Mouse (Mus musculus) megakaryocyte, embryonic 14.5 days (primary cell): ENCODE measurements around the gene Sptbn1. TPM values are rescaled to one million over a fixed set of nuclear protein-coding genes. Genes with fewer than 3 reads are reported as not detected.
A peak's percentile ranks its signal among the peaks of the same experiment; 100 is the strongest.

Experiments
- H3K27me3 ChIP-seq: replicated peaks from 2 replicates; pipeline ENCODE3; 2012; ENCODE audit warnings: inconsistent platforms
- H3K36me3 ChIP-seq: replicated peaks from 2 replicates; pipeline ENCODE3; 2012; ENCODE audit warnings: low read length, inconsistent platforms, mixed read lengths
- H3K4me1 ChIP-seq: 2 replicates; pipeline ENCODE4 v1.6.1; 2012; ENCODE audit warnings: inconsistent platforms
- H3K4me3 ChIP-seq: replicated peaks from 2 replicates; pipeline ENCODE3; 2012; ENCODE audit warnings: moderate library complexity, mild to moderate bottlenecking, inconsistent platforms
- H3K9me3 ChIP-seq: 2 replicates; pipeline ENCODE4 v1.6.1; 2012; ENCODE audit warnings: inconsistent platforms
- FLI1 ChIP-seq: IDR thresholded peaks from 2 replicates; pipeline ENCODE4 v1.6.1; 2012; ENCODE audit warnings: low read length, inconsistent platforms, mixed read lengths
- GATA1 ChIP-seq: IDR thresholded peaks from 3 replicates; pipeline ENCODE4 v1.6.1; 2012; ENCODE audit warnings: mixed read lengths, low read length, inconsistent platforms, borderline replicate concordance
- polyA plus RNA-seq: library from polyadenylated mRNA; stranded (reverse); fragments of >175 nt; gene quantifications from 2 replicates; pipeline ENCODE4 v1.2.3, GENCODE M21; 2012; ENCODE audit warnings: low replicate concordance; ENCODE audit not compliant: insufficient read depth

The Sptbn1 gene
- polyA plus RNA-seq, 1 experiment = 10.8 TPM

DNA sequence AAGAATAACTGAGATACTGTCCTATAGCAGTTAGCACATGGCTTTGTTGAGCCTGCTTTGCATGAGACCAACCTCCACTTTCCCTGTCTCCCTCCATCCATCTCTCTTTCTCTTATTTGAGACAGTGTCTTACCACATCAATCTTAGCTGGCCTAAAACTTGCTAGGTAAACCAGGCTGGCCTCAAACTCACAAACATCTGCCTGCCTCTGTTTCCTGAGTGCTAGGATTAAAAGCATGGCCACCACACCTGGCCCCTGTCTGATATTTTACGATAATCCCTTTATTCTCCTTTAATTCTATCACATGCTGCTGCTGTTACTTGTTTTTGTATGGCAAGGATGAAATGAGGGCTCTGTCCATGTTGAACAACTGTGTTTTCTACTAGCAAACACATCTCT is 49.6 kb downstream of the Sptbn1 start:
- Histone ChIP-seq H3K27me3 (no peaks in the 10 kb centered on the region), H3K4me3 (no peak overlapping the region), H3K36me3 (no peaks in the 10 kb centered on the region), H3K4me1 (peaks cover 21% of the 10 kb centered on the region), H3K9me3 (no peaks in the 10 kb centered on the region)
- no peak for TF ChIP-seq FLI1
- no peak for TF ChIP-seq GATA1

- TF ChIP-seq FLI1 (no peak), GATA1 (no peak)
- H3K4me3 ChIP-seq = no peak overlapping the region
- peaks cover 24% of the 10 kb centered on the region for H3K4me1 ChIP-seq
- H3K27me3 ChIP-seq = no peaks in the 10 kb centered on the region
- H3K9me3 ChIP-seq = no peaks in the 10 kb centered on the region
- no peaks in the 10 kb centered on the region for H3K36me3 ChIP-seq
Observed at GRCm38 (mm10) chr11:30217496-30217895, 50.5 kb downstream of the Sptbn1 start.

DNA sequence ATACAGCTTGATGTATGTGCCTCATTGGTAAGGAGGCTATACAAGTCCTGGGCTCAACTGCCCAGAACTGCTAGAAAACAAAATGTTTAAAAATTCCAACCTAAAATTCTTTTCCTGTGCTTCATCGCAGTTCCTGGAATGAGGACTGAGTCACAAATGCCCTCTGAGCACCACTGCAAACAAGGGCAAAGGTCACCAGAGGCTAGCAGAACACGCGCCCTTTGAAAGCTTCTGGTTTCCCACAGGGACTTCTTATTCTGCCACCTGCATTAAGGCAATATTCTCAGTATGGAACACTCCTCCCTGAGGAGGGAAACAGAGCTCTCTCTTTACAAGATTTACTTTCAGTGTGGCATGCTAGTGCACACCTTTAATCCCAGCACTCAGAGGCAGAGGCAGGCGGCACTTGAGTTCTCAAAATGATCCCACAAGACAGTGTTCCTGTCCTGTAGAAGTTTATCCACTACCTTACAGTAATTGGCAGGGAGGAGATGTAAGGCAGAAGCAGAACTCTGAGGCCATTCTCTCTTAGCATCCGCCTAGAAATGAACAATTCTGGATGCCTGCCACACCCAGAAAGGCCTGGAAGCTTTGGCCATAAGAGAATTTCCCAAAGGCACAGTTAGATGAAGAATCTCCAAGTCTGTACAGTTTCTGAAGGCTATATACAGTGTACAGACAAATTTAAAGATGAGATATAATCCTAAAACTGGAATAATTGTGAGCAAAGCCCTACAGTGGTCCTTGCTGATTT is 56.1 kb downstream of the Sptbn1 start:
- Histone ChIP-seq H3K9me3 (no peaks in the 10 kb centered on the region), H3K27me3 (no peaks in the 10 kb centered on the region), H3K4me1 (peaks cover 9% of the 10 kb centered on the region), H3K4me3 (no peak overlapping the region), H3K36me3 (no peaks in the 10 kb centered on the region)
- TF ChIP-seq FLI1 = no peak
- no peak for TF ChIP-seq GATA1

GRCm38 (mm10) chr11:30211141-30211540 is 56.8 kb downstream of the Sptbn1 start:
- Histone ChIP-seq H3K4me1 (peaks cover 14% of the 10 kb centered on the region), H3K27me3 (no peaks in the 10 kb centered on the region), H3K9me3 (no peaks in the 10 kb centered on the region), H3K36me3 (no peaks in the 10 kb centered on the region), H3K4me3 (no peak overlapping the region)
- TF ChIP-seq FLI1 (no peak), GATA1 (no peak)

- H3K4me1 ChIP-seq = peaks cover 23% of the 10 kb centered on the region
- no peak for TF ChIP-seq FLI1
- no peak for TF ChIP-seq GATA1
- no peak overlapping the region for H3K4me3 ChIP-seq
- no peaks in the 10 kb centered on the region for H3K27me3 ChIP-seq
- H3K36me3 ChIP-seq = no peaks in the 10 kb centered on the region
- H3K9me3 ChIP-seq = no peaks in the 10 kb centered on the region
Observed at GRCm38 (mm10) chr11:30210100-30210811, 57.7 kb downstream of the Sptbn1 start.

DNA sequence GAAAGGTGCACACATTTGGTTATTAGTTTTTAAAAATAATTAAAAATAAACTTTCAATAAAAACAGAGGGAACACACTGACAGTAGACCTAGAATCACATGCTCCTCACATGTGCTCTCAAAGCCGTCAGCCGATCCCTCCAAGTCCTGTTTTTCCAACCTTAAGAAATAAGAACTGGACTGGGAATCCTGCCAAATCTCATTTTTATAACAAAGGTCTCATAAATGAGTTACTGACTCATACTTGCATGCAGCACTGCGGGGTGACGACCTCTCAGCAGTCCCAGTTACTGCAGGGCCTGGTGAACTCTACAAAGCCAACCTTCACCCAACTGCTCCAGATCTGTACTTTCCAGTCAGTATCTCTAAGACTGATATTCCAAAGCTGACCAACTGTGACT is 58.5 kb downstream of the Sptbn1 start:
- Histone ChIP-seq H3K36me3 (no peaks in the 10 kb centered on the region), H3K4me1 (peaks cover 29% of the 10 kb centered on the region), H3K4me3 (no peak overlapping the region), H3K27me3 (no peaks in the 10 kb centered on the region), H3K9me3 (no peaks in the 10 kb centered on the region)
- TF ChIP-seq FLI1 = no peak
- TF ChIP-seq GATA1 = no peak

DNA sequence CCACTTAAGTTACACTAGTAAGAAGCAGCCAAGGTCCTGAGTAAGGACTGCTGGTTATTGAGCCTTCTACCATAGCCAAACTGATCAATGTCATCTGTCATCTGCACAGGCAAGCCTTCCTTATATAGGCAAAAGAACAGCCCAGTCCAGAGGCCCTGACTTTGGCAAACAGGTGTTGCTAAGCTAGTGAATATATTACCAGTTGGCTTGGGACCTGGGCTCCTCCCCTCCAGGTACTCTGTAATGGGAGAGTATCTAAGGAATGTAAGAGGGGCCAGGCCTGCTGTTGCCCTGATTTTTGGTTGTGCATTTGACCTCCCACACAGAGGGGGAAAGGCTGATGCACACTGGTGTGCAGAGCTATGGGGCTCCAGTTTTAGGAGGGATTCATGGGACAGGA is 63.6 kb downstream of the Sptbn1 start:
- H3K4me3 ChIP-seq = no peak overlapping the region
- peaks cover 25% of the 10 kb centered on the region for H3K4me1 ChIP-seq
- H3K27me3 ChIP-seq = no peaks in the 10 kb centered on the region
- TF ChIP-seq FLI1 = no peak
- peaks cover 6% of the 10 kb centered on the region; the same call in 1 of the 2 replicates for H3K9me3 ChIP-seq
- H3K36me3 ChIP-seq = no peaks in the 10 kb centered on the region

GRCm38 (mm10) chr11:30200391-30200790 is 67.6 kb downstream of the Sptbn1 start:
- no peaks in the 10 kb centered on the region for H3K27me3 ChIP-seq
- no peak for TF ChIP-seq FLI1
- no peak for TF ChIP-seq GATA1
- peaks cover 6% of the 10 kb centered on the region; the same call in 1 of the 2 replicates for H3K9me3 ChIP-seq
- peaks cover 19% of the 10 kb centered on the region for H3K4me1 ChIP-seq
- H3K4me3 ChIP-seq = no peak overlapping the region
- H3K36me3 ChIP-seq = no peaks in the 10 kb centered on the region

- H3K27me3 ChIP-seq = no peaks in the 10 kb centered on the region
Observed at GRCm38 (mm10) chr11:30198091-30198675, 69.8 kb downstream of the Sptbn1 start.

DNA sequence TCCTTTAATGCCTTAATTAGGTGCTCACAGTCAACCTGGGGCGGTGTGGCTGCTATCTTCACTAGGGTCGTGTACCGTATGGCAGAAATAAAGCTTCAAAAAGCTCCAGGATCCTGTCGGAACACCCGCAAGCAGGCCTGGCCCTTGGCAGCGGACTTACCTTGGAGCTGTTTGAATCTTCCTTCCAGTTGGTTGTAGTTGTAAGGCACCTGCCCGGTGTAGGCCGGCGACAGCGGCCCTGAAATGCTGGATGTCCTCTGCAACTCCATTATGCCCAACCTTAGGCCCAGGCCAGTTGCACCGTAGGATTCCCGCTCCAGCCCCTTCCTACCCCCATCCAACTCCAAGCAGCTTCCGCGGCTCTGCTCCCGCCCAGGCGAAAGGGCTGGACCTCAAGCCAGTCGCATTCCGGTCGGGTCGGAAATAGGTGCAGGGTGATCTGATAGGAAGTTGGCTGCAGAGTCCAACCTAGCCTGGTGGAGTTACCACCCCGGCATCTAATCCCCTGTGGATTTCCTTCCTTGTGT is 70.3 kb downstream of the Sptbn1 start:
- no peaks in the 10 kb centered on the region for H3K27me3 ChIP-seq
- peak overlapping the region; percentile 93 for H3K4me3 ChIP-seq
- TF ChIP-seq GATA1 (no peak), FLI1 (no peak)
- H3K4me1 ChIP-seq = peaks cover 31% of the 10 kb centered on the region
- H3K36me3 ChIP-seq = peaks cover 10% of the 10 kb centered on the region
- peaks cover 6% of the 10 kb centered on the region; the same call in 1 of the 2 replicates for H3K9me3 ChIP-seq

More at GRCm38 (mm10) chr11:30198091-30198675, 69.8 kb downstream of the Sptbn1 start:
- Histone ChIP-seq H3K4me3 (peak overlapping the region; percentile 93), H3K9me3 (peaks cover 6% of the 10 kb centered on the region; the same call in 1 of the 2 replicates), H3K4me1 (peaks cover 29% of the 10 kb centered on the region), H3K36me3 (peaks cover 7% of the 10 kb centered on the region)
- no peak for TF ChIP-seq FLI1
- no peak for TF ChIP-seq GATA1
